Mouse (Mus musculus) frontal cortex, adult 2 months (tissue): ENCODE data around the gene Tex48. TPM values are rescaled to one million over a fixed set of nuclear protein-coding genes. Genes with fewer than 3 reads are reported as not detected.

ENCODE experiments used
- DNase-seq, 2 experiments: peaks; one replicate each; pipeline ENCODE4 v3.0.0; 2022; ENCODE audit warnings: low spot score in 1 of 2; ENCODE audit errors: extremely low spot score in 1 of 2
- polyA plus RNA-seq: library from polyadenylated mRNA; depleted of rRNA; stranded (reverse); fragments of >200 nt; gene quantifications from 2 replicates; pipeline ENCODE4 v1.2.3, GENCODE M21; 2012; rRNA removed

The Tex48 gene
- polyA plus RNA-seq, 1 experiment = not detected

GRCm38 (mm10) chr4:63557124-63558059 lies 64.8 kb downstream of the Tex48 start:
- DNase-seq = no peak

Other genes with a start within 250 kb of the Tex48 start
- gene Akna, start 219.1 kb downstream of the Tex48 start, polyA plus RNA-seq = 2.7 and 3.1 TPM in 2 replicates
- gene Whrn, start 126.4 kb downstream of the Tex48 start, polyA plus RNA-seq = 38.7 and 44.1 TPM in 2 replicates
- gene Atp6v1g1, start 77.7 kb downstream of the Tex48 start, polyA plus RNA-seq = 133 and 138 TPM in 2 replicates
- 10.3 and 11.6 TPM in 2 replicates for gene Tmem268, start 63.6 kb downstream of the Tex48 start, polyA plus RNA-seq
- not detected in 2 replicates for gene Gm11213, start 17.2 kb downstream of the Tex48 start, polyA plus RNA-seq
- not detected in 2 replicates for gene Gm11214, start 41.0 kb upstream of the Tex48 start, polyA plus RNA-seq
- gene Tnfsf15, start 122.7 kb upstream of the Tex48 start, polyA plus RNA-seq = 0.02 TPM in 1 of 2 replicates, not detected in the other
- 0.02 TPM in 1 of 2 replicates, not detected in the other for gene Tnfsf8, start 238.9 kb upstream of the Tex48 start, polyA plus RNA-seq